Mouse (Mus musculus) bone marrow macrophage, adult 2 months (primary cell): ENCODE results near the gene Hcfc1r1.

ENCODE experiments used
- CTCF ChIP-seq: IDR thresholded peaks from 2 replicates; pipeline ENCODE4 v1.5.1; 2012; ENCODE audit warnings: low read depth, mild to moderate bottlenecking, low read length, moderate library complexity
- POLR2A ChIP-seq: IDR thresholded peaks from 2 replicates; pipeline ENCODE4 v1.6.1; 2012; ENCODE audit warnings: mild to moderate bottlenecking, low read depth, low read length, borderline replicate concordance

- TF ChIP-seq POLR2A (no peak), CTCF (no peak)
Observed at GRCm38 (mm10) chr17:23660876-23661200, 12.6 kb upstream of the Hcfc1r1 start.
